Mouse (Mus musculus): ENCODE data around the gene Sh3bgrl3.

DNA sequence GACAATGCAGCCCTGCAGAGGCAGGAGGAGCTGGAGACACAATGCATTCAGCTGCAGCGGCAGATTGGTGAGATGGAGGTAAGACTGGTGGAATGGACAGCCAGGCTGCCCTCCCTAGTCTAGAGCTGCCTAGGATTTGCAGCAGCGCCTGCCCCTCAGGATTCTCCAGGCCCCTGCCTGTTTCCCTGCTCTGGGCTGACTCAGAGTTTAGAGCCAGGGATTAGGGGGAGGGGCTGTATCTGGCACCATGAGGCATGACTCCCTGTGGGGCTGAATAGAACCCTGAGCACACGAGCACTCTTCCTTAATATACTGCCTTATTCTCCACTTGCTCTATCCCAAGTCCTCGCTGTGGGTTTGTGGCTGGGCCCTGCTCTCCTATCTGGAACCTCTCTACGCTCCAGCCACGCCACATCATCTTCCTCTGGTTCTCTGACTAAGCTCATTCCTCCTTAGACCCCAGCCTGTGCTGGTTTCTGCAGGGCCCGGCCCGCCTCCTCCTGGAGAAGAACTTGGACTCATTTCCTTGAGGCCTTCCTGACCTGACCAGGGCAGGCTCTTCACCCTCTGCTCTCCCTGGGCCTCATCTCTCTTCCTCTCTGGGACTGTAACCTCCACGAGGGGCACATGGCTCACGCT lies 15.1 kb downstream of the Sh3bgrl3 start:
- no peak for TF ChIP-seq CTCF (IDR thresholded peaks at IDR 0.05; ENCODE audit: control insufficient read depth, insufficient read depth, insufficient read length)
- TF ChIP-seq MYOG (IDR thresholded peaks at IDR 0.05; ENCODE audit: control insufficient read depth, extremely low read depth, insufficient read length) = no peak
- no peak for TF ChIP-seq CEBPB (IDR thresholded peaks at IDR 0.05; ENCODE audit: low read depth)
- no peak for TF ChIP-seq MAX (IDR thresholded peaks at IDR 0.05)

All from C2C12 (cell line).